Mouse (Mus musculus) urinary bladder, postnatal 36 days (tissue): ENCODE measurements at regions not wholly inside any gene's neighbourhood (a gene's known extent, or its start where the extent isn't known, plus 50 kb on each side); places are given as distances from the start of the nearest gene placed in this dataset.

Source experiments
- DNase-seq, 2 experiments: peaks; one replicate each; pipeline ENCODE4 v3.0.0; 2022; ENCODE audit warnings: low spot score in 2 of 2, mixed read lengths in 1 of 2

GRCm38 (mm10) chr8:127753793-127754565, 604.4 kb upstream of the Nrp1 start:
- DNase-seq = no peak

DNA sequence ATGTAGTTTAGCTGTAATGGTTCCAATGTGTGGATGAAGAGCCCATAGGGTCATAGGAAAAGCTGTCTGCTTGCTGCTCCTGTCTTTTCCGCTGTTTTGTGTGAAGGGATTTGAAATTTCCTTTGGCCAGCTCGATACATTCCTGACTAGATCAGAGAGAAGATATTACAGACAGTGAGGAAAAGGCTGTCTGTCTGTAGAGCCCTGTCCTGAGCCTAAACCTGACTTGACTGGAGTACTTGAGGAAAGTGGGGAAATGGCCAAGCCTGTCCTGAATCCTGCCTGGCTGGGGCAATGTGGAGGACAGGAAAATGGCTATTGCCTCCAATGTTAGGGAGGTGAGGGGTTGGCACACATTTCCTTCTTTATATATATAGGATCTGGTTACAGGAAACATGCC, 601.0 kb upstream of the Nrp1 start:
- DNase-seq = no peak

GRCm38 (mm10) chr8:127759906-127760305, 598.5 kb upstream of the Nrp1 start:
- no peak for DNase-seq

- DNase-seq = no peak
These were observed 593.2 kb upstream of the Nrp1 start for GRCm38 (mm10) chr8:127765199-127765598.

GRCm38 (mm10) chr8:127768311-127768710, 590.1 kb upstream of the Nrp1 start:
- DNase-seq = no peak

DNA sequence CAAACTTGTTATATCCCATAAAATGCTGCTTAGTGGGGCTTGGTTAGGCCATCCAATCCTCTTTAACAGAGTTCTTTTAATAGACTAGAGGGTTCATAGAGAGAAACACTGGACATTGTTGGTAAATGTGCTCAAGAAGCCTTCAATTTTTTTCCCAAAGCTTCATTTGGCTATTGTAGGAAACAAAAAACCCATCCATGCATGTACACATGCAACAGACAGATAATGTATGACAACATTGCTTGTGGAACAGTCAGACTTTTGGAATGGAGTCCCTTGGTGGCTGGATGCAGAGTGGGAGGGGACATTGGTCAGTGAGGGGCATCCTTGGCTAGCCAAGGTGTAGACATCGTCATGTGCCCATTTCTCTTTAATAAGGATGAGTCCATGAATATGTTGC, 588.8 kb upstream of the Nrp1 start:
- no peak for DNase-seq

GRCm38 (mm10) chr8:127771781-127772180, 586.6 kb upstream of the Nrp1 start:
- DNase-seq = no peak

DNA sequence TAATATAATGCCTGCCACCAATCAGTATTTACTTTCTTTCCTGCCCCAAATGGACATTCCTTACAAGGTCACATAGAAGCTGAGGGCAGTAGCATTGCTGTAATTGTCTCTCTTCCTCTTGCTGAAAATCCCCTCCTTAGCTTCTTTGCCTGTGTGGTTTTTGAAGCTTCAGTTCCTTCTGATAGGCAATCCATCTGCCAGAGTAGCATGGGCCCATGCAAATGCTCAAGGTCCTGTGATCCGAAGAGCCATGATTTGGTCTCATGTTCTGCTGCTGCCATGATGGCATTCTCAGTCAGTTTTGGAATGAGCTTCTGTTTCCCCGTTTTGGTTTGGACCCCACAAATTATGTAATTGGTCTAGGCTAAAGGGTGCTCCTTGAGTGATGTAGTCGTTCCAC, 586.0 kb upstream of the Nrp1 start:
- DNase-seq = no peak

- no peak for DNase-seq
These were observed 585.5 kb upstream of the Nrp1 start for GRCm38 (mm10) chr8:127772917-127773316.

DNA sequence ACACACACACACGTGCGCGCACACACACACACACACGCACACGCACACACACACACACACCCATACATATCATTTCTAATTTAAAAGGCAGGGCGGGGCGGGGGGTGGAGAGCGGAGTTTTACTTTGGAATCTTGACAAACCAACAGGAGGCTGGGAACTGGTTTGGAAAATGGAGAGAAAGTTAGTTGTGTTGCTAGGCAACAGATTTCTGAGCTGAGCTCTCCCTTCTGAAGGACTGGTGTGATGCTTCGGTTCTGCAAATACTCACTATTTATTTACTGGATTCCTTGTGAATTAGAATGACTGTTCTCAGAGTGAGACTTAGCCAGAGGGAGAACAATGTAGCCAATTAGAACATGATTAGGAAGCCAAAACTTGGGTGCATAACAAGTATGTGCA, 583.8 kb upstream of the Nrp1 start:
- DNase-seq = no peak

GRCm38 (mm10) chr8:127775160-127775559, 583.2 kb upstream of the Nrp1 start:
- no peak for DNase-seq

- no peak for DNase-seq
These were observed 582.7 kb upstream of the Nrp1 start for GRCm38 (mm10) chr8:127775747-127776146.

- DNase-seq = no peak
These were observed 579.9 kb upstream of the Nrp1 start for GRCm38 (mm10) chr8:127778352-127779020.

DNA sequence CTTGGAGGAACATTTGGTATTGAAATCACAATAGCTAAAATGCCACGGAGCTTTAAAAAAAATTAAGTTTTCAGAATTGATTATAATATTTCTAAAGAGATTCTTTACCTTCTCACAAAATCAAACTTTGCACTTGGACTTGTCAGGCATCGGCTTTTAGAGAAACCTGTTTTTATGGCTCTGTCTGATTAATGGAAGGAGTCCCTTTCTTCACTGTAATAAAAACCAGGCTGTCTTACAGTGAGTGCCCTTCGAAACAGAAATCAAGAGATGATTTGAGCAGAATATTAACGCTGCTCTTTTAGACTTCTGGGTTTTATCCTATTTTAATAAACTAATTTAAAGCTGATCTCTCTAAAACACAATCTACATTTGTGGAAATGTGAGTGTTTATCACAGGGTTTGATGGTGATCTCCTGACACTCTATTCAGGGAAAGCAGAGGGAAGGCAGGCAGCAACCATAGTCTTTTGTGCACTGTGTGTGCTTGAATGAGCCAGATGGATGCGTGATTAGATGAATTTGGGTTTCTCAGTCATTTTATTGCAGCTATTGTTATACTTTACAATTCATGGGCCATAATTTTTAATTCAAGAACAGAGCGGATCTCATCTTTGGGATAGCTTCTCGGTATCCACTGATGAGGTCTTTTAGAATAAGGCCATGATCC, 579.2 kb upstream of the Nrp1 start:
- DNase-seq = no peak

GRCm38 (mm10) chr8:127780596-127780995, 577.8 kb upstream of the Nrp1 start:
- no peak for DNase-seq

DNA sequence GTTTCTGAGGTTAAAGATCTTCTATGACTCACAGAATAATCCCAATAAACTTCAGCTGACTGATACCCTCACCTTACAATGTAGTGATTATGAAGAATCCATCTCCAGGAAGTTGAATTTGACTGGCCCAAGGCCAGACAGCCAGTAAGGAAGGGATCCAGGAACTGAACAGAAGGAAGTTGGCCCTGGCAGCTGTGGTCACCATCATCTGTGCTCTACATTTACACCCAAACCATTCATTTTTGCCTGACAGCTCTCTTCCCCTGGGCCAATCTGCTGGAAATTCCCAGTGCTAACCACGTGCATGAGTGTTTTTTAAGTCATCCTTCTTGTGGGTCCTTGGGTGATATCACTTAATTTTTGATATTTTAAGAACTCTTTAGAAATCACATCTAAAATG, 577.4 kb upstream of the Nrp1 start:
- DNase-seq = no peak

DNA sequence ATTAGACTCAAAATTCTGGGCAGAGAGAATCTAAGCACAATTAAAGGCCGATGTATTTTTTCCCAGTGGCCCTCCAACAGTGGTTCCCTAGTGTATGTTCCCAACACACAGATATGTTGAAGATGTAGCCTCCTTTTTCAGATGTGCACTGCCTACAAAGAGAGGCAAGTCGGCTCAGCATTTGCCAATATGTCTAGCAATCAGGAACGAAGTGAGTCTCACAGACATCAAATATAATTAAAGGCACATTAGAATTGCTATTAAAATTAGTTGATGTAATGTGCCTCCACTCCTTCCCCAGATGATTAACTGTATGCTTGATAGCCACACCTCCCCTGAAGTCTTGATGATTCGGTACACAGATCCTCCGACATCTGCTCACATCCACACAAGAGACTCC, 565.8 kb upstream of the Nrp1 start:
- no peak for DNase-seq

DNA sequence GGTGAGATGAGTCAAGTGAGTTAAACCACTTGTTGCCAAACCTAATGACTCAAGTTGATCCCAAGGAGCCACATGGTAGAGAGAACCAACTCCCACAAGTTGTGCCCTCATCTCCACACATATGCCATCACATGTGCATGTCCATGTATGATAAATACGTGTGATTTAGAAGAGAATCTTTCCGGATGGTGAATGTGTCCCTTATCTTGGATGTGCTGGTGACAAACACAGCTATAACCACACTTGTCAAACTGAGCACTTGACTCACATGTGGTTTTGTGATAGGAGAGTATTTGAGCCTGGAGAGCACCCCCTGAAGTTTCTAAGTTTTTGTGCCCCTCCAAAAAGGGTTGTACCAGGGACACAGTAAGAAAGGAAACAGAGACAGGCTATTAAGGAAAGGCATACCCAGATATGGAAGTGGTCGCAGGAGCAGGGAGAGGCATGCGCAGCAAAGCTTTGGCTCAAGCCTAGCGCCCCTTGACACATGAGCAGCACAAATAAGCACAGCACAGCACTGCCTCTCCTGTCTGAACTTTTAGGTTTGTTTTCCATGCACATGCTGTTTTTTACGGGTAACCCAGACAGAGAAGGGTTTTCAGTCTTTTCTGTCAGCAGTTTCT, 558.4 kb upstream of the Nrp1 start:
- DNase-seq = no peak

DNA sequence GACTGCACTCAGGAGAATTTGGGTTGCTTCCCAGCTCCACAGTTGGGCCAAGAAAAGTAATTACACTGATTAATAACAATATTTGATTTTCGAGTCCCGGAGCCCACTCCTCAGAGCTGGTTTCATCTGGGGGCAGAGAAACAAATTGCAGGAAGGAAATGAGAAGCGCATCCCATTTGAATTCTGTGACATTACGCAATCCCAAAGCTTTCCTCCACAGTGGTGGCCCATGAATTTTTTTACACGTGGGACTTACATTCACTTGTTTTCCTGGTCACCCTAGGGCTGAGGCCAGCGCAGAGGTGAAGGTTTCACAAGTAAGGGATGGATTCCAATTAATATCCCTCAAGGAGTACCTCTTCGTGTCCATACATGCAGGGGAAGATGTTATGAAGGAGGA, 556.3 kb upstream of the Nrp1 start:
- no peak for DNase-seq

GRCm38 (mm10) chr8:127802661-127803333, 555.6 kb upstream of the Nrp1 start:
- DNase-seq = no peak

DNA sequence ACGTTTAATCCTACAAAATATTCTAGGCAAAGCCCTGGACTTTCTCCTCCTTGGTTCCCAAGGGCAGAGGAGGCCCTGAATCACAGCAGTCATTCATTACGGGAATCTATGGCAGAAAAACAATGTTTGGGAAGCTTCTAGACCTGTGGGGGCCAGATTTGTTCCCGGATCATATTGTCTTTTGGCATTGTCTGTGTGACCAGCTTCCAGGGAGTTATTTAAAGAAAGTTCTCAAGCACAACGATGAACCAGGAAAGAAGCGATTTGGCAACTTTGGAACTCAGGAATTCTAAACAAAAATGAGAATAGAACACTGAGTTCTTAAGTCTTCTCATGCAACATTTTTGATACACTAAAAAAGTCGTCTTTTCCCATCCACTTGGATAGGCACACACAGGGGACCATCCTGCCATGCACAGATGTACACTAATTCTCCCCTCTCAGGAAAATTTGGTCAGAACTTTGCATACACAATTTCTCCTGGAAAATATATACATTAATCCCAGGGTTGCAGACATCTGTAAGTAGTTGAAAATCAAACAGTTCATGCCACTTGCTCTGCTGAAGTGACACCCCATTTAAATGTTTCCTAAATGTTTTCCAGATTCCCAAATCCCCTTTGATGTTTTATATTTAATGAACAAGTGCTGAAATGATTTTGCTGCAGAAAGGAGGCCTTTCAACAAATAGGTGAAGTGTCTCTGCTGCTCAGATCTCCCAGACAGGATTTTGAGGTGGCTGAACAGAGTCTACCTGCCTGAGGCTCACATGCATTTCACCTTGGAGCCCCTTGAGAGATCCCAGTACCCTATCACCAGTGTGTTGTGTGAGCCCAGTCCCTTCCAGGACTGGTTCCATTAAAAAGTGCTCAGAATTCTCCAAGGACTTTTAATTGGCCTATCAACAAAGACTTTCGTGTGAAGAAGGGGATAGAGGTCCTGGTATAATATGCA, 548.9 kb upstream of the Nrp1 start:
- no peak for DNase-seq
